Comparison of ENCODE assay signal across 8 mouse cellular contexts in the genomic region with DNA sequence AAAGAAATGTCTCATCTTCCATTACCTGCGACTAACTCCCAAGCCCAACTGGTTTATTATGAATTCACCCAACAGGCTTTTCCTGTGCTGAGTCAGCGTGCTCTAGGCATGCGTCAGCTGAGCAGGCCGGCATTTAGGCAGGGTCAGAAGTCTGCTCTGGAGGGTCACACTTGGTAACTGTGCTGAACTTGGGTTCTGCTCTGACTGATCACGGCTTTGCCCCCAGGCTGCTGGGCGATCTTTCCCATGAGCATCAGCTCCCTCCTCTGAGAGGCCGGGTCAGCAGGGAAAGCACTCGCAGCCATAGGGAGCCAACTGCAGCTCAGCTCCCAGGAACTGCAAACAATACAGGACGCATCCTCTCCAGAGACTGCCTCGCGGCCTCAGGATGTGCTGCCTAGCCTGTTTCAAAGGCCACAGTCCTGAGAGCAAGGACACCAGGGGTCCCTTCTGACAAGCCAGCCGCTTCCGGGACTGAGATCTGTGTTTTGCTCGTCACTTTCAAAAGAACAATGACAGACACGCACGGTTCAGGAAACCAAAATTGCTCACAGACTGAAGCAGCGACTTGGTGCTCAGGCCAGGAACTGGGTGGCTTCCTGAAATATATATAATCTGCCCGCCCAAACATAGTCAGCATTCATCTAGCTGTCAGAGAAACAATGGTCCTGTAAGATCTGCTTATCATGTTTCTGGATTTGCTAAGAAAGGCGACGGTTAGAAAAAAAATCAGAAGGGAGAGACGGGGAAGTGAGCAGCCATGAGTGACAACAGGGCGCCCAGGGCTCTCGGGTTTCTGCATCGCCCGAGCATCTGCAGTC. TPM values are rescaled to one million over a fixed set of nuclear protein-coding genes. Genes with fewer than 3 reads are reported as not detected.
DNase-seq lines count a peak whose midpoint lies in the region; ATAC-seq and TF ChIP-seq lines count a peak whose summit lies in the region.

No protein-coding gene starts in this region.

- H3K36me3 ChIP-seq in kidney, embryonic 16.5 days (ENCODE audit: insufficient read depth, low read length) = peaks cover 9% of the 10 kb centered on the region
- peaks cover 3% of the 10 kb centered on the region; the same call in 1 of the 2 replicates for H3K36me3 ChIP-seq in stomach, postnatal 0 days (ENCODE audit: control insufficient read depth, insufficient read depth, low read length)

- peak overlapping the region; percentile 2 for H3K4me3 ChIP-seq in bone marrow, adult 2 months (replicated peaks; ENCODE audit: control insufficient read depth, low read depth, low read length)
- no peak overlapping the region for H3K4me3 ChIP-seq in kidney, embryonic 16.5 days (ENCODE audit: low read length)
- no peak overlapping the region for H3K4me3 ChIP-seq in stomach, postnatal 0 days (ENCODE audit: low read depth, low read length)

- H3K9me3 ChIP-seq in kidney, embryonic 16.5 days (ENCODE audit: low read length) = no peaks in the 10 kb centered on the region
- no peaks in the 10 kb centered on the region for H3K9me3 ChIP-seq in stomach, postnatal 0 days (ENCODE audit: control insufficient read depth, low read length)

- no peaks in the 10 kb centered on the region for H3K27me3 ChIP-seq in kidney, embryonic 16.5 days (ENCODE audit: insufficient read depth, low read length)
- no peaks in the 10 kb centered on the region for H3K27me3 ChIP-seq in stomach, postnatal 0 days (ENCODE audit: control insufficient read depth, insufficient read depth, low read length)

- TF ChIP-seq POLR2A in bone marrow, adult 2 months (IDR thresholded peaks at IDR 0.05; ENCODE audit: borderline replicate concordance, control insufficient read depth, low read depth, low read length) = peak; percentile 53; the same call in 1 of the 2 replicates

- H3K27ac ChIP-seq in bone marrow, adult 2 months (ENCODE audit: control insufficient read depth, insufficient read depth, low read depth, low read length, poor library complexity) = peak overlapping the region; percentile 67
- H3K27ac ChIP-seq in kidney, embryonic 16.5 days (ENCODE audit: low read length) = peak overlapping the region; percentile 81
- peak overlapping the region; percentile 93 for H3K27ac ChIP-seq in stomach, postnatal 0 days (replicated peaks)

- DNase-seq in CD4-positive, CD25-positive, alpha-beta regulatory T cell, adult 2 months (ENCODE audit: low read depth, low spot score) = peak; percentile 81
- peak; percentile 46 to 63 for DNase-seq in heart, adult 9 months (ENCODE audit: low spot score in 2 of 2)
- peak; percentile 80 for DNase-seq in lung, postnatal 25 days (ENCODE audit: low spot score)
- DNase-seq in stomach, postnatal 0 days (ENCODE audit: low spot score) = peak; percentile 57
- DNase-seq in gastrocnemius, postnatal 25 days = no peak
- no peak for DNase-seq in ovary, postnatal 14 days (ENCODE audit: low spot score)

- peaks cover 18% of the 10 kb centered on the region for H3K4me1 ChIP-seq in bone marrow, adult 2 months (ENCODE audit: control insufficient read depth, insufficient read depth, low read length)
- H3K4me1 ChIP-seq in kidney, embryonic 16.5 days (ENCODE audit: insufficient read depth, low read length) = peaks cover 57% of the 10 kb centered on the region
- H3K4me1 ChIP-seq in stomach, postnatal 0 days (replicated peaks; ENCODE audit: control insufficient read depth, insufficient read depth) = peaks cover 11% of the 10 kb centered on the region

- TF ChIP-seq EP300 in stomach, postnatal 0 days (optimal IDR thresholded peaks at IDR 0.05) = no peak

- WGBS in bone marrow, adult 2 months = 4% methylated on average over 25 of the region's 25 CpGs
- 27% methylated on average over 25 of the region's 25 CpGs for WGBS in kidney, embryonic 16.5 days
- WGBS in stomach, postnatal 0 days = 39% methylated on average over 25 of the region's 25 CpGs

- ATAC-seq in kidney, embryonic 16.5 days (ENCODE audit: low FRiP score, low TSS enrichment) = peak; percentile 24; the same call in 1 of the 2 replicates
- ATAC-seq in stomach, postnatal 0 days (ENCODE audit: low FRiP score, low TSS enrichment) = no peak

- H3K4me2 ChIP-seq in kidney, embryonic 16.5 days (replicated peaks; ENCODE audit: low read depth, low read length) = peak overlapping the region; percentile 13
- H3K4me2 ChIP-seq in stomach, postnatal 0 days (replicated peaks; ENCODE audit: low read depth) = peak overlapping the region; percentile 20

- peak overlapping the region; percentile 7; the same call in 1 of the 2 replicates for H3K9ac ChIP-seq in kidney, embryonic 16.5 days (replicated peaks; ENCODE audit: low read length)
- H3K9ac ChIP-seq in stomach, postnatal 0 days (ENCODE audit: low read length) = peak overlapping the region; percentile 35

- TF ChIP-seq CTCF in bone marrow, adult 2 months (IDR thresholded peaks at IDR 0.05; ENCODE audit: control insufficient read depth, insufficient read depth, low read length) = no peak
- no peak for TF ChIP-seq CTCF in stomach, postnatal 0 days (IDR thresholded peaks at IDR 0.05; ENCODE audit: low read depth)

RNA-seq across cellular contexts. Expression of gene Stn1, which starts 26.6 kb away (rescaled TPM):
- polyA plus RNA-seq in bone marrow, adult 2 months (2011; ENCODE audit: insufficient read depth, insufficient read length, low replicate concordance, missing spikeins) = 7.5 and 19.1 TPM in 2 replicates
- polyA plus RNA-seq in kidney, embryonic 16.5 days (2015; fragmentation: Nextera tagmentation; extraction: Ambion mirVana) = 54.8 and 58.9 TPM in 2 replicates
- polyA plus RNA-seq in stomach, postnatal 0 days (2015; fragmentation: Nextera tagmentation; extraction: Ambion mirVana) = 25.9 and 28.5 TPM in 2 replicates
- total RNA-seq in gastrocnemius, postnatal 25 days (2021) = 1 to 10 TPM; 5.8 to 6.0 TPM

RNA-seq across cellular contexts. Expression of gene Sh3pxd2a, which starts 46.5 kb away (rescaled TPM):
- 6.3 and 8.3 TPM in 2 replicates for polyA plus RNA-seq in bone marrow, adult 2 months (2011; ENCODE audit: insufficient read depth, insufficient read length, low replicate concordance, missing spikeins)
- 5.0 and 5.5 TPM in 2 replicates for polyA plus RNA-seq in kidney, embryonic 16.5 days (2015; fragmentation: Nextera tagmentation; extraction: Ambion mirVana)
- 3.7 and 4.3 TPM in 2 replicates for polyA plus RNA-seq in stomach, postnatal 0 days (2015; fragmentation: Nextera tagmentation; extraction: Ambion mirVana)
- 10 to 100 TPM; 37.8 to 46.3 TPM for total RNA-seq in gastrocnemius, postnatal 25 days (2021)

Comparison
In these comparisons a context has a peak if more than half of its experiments do, and no peak if none do; other contexts are left out.
1. DNase-seq: peak in CD4-positive, CD25-positive, alpha-beta regulatory T cell, adult 2 months (single experiment), heart, adult 9 months (2 of 2), lung, postnatal 25 days (single experiment) and stomach, postnatal 0 days (single experiment); none in gastrocnemius, postnatal 25 days (single experiment) and ovary, postnatal 14 days (single experiment).
2. Peak in every context shown above with its lines, with median percentiles within 50 percentile points of each other: H3K27ac ChIP-seq.